Mouse (Mus musculus): Measurements from ENCODE around the gene Slc44a4. TPM values are rescaled to one million over a fixed set of nuclear protein-coding genes. Genes with fewer than 3 reads are reported as not detected.
"Not testable (repeated sequence)": the region's sequence is repeated elsewhere in the genome, so short reads cannot be mapped to it uniquely, and the experiment has no call there.

Slc44a4 gene
- total RNA-seq, 2 experiments from 2014 or later: 0.09 TPM; not detected in 1

DNA sequence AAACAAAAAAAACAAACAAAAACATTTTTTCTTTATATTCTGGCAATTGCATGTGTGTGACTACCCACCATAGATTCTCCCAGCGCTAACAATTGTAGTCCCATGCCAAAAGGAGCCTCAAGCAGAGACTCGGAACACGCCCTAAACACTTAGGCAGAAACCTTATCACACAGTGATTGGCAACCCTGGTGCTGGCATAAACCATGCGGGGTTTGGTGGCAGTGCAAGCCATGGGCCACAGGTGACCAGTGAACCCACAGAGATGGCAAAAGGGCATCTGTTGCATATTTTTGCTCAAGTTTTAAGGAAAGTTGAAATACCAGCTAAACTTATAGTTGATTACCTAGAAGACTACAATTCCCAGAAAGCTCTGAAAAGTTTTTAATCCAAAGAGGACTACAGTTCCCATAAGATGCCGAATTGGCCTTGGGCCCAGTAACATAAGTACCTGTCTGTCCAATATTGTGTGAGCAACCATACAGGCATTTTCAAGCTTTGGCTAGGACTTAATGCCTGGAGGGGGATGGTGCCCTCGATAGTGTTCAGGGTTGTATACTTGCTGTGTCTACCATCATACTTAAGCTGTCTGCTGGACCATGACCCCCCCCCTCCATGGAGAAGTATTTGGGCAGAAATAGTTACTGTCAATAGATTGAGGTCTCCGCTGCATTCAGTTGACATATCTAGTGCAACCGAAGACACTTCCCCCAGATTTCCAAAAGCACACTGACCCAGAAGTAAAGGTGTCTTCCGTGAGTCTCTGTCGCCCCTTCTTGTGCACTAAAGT is 16.7 kb upstream of the Slc44a4 start:
- DNase-seq: no peak
- intact Hi-C loops (cut with DNase I; ENCODE audit: low total_unique reads): no loop called here

DNA sequence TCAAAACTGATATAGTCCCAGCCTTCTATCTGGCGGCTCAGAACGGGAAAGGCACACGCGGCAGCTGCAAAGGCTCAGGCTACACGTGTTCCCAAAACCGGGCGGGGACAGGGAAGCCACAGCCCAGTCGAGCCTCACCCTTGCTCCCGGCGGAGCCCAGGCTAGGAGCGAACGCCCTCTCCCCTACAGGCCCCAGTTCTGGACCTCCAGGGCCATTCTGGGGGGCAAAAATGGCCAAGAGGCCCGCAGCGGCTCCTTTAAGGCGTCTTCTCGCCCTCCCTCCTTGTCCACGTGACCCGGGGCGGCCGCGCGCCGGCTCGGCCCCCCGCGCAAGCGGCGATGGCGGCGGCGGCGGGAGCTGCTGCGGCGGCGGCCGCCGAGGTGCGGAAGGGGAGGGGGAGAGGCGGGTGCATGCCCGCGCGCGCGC is 16.1 kb upstream of the Slc44a4 start, which contains the start of the genes C2 and Ehmt2:
Gene C2 (minus strand): TSS at position 106 of the 427 bp plus-strand sequence.
Gene Ehmt2 (plus strand): TSS at position 310 of the 427 bp plus-strand sequence.
- intact Hi-C loops (cut with DNase I; ENCODE audit: low total_unique reads): no loop called here
- peak; percentile 81 for DNase-seq

- no peak for DNase-seq
- intact Hi-C loops (cut with DNase I; ENCODE audit: low total_unique reads): no loop called here
These were observed 15.6 kb upstream of the Slc44a4 start for GRCm38 (mm10) chr17:34898706-34899052.

GRCm38 (mm10) chr17:34899053-34899889 is 15.0 kb upstream of the Slc44a4 start:
- intact Hi-C loops (cut with DNase I; ENCODE audit: low total_unique reads): no loop called here
- DNase-seq: peak; percentile 42

DNA sequence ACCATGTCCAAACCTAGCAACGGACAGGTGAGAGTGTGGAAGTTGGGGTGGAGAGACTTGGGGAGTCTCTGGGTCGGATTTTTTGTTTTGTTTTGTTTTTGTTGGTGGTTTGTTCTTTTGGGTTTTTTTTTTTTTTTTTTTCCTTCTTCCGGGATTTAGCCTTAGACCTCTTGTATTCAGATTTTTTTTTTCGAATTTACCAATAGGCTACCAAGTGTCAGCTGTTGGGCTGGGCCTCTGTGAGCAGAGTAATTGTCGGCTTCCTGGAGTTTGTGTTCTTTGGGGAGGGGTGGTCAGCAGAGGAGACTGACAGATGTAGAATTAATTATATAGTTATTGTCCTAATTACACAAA is 14.4 kb upstream of the Slc44a4 start:
- no peak for DNase-seq
- intact Hi-C loops (cut with DNase I; ENCODE audit: low total_unique reads): no loop called here

GRCm38 (mm10) chr17:34900826-34901225 is 13.4 kb upstream of the Slc44a4 start:
- intact Hi-C loops (cut with DNase I; ENCODE audit: low total_unique reads); DNase-seq: not testable (repeated sequence)

- DNase-seq; intact Hi-C loops (cut with DNase I; ENCODE audit: low total_unique reads): not testable (repeated sequence)
These were observed 12.3 kb upstream of the Slc44a4 start for GRCm38 (mm10) chr17:34901948-34902347.

DNA sequence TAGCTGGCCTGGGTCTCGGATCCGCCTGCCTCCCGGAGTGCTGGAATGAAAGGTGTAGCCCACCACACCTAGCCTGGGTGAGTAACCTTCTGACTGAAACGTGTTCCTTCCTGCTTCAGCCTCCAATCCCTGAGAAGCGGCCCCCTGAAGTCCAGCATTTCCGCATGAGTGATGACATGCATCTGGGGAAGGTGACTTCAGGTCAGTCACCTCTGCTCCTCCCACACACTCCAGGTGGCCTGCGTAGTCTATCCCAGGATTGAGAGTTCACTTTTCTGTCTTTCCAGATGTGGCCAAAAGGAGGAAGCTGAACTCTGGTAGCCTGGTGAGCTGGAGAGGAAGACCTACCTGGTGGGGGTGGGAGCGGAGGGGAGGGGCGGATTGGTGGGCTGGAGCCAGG is 11.4 kb upstream of the Slc44a4 start:
- DNase-seq: no peak
- intact Hi-C loops (cut with DNase I; ENCODE audit: low total_unique reads): no loop called here

DNA sequence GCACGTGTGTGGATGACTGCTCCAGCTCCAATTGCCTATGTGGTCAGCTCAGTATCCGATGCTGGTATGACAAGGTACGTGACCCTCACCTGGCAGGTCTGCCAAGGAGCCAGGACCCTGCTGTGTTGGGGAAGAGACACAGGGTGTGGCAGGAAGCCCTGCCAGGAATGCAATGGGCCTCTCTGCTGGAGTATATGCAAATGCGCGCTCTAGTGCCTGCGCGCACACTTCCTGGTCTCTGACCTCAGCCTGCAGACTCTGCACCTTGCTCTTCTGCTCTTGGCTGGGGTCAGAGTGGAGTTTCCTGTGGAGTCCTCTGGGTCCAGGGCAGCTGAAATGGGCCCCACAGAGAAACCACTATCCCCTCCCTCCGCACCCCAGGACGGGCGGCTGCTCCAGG is 3.3 kb upstream of the Slc44a4 start:
- DNase-seq: no peak
- intact Hi-C loops (cut with DNase I; ENCODE audit: low total_unique reads): loop anchor here (5.0 to 10.0 kb wide), 2 partner anchors 54 to 74 kb away; partner anchors contain the start of gene Lsm2

- intact Hi-C loops (cut with DNase I; ENCODE audit: low total_unique reads): loop anchor here (5.0 to 10.0 kb wide), 2 partner anchors 55 to 73 kb away; partner anchors contain the start of gene Lsm2
- DNase-seq: peak; percentile 70
These were observed 2.3 kb upstream of the Slc44a4 start for GRCm38 (mm10) chr17:34911945-34912351.

DNA sequence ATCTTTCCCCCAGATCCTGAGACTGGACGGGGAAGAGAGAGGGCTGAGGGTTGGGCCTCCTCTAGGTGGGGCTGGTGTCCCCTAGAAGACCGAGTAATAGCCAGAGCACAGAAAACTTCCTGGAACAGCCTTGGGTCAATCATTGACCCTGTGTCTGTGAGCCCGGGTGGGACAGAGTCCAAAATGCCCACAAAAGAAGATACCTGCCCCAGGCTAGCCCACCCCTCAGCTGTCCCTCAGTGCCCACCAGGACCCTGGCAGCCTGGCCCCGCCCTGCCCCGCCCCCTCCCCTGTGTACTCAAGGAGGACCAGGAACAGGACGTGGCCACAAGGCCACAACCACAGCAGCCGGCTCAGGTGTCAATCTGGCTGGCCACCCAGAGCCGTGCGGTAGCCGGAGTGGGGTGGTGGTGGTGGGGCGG is 1.2 kb downstream of the Slc44a4 start:
- no peak for DNase-seq
- intact Hi-C loops (cut with DNase I; ENCODE audit: low total_unique reads): loop anchor here (10.0 kb wide), 1 partner anchor 69 kb away; the partner anchor contains the start of gene Lsm2

GRCm38 (mm10) chr17:34916316-34916715 is 2.0 kb downstream of the Slc44a4 start:
- DNase-seq: no peak
- intact Hi-C loops (cut with DNase I; ENCODE audit: low total_unique reads): loop anchor here (10.0 kb wide), 1 partner anchor 68 kb away; the partner anchor contains the start of gene Lsm2

DNA sequence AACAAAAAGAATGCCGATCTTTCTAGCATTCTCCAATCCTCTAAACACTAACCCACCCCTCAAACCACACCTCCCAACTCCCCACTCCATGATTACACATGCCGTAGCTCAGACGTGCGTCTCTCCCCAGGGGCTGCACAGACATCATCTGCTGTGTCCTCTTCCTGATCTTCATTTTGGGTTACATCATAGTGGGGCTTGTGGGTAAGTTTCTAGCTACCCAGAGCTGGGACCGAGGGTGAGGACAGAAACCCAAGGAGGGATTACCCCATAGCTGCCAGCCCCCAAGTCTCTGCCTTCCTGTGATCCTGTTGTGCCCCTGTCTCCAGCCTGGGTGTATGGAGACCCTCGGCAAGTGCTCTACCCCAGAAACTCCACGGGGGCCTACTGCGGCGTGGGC is 2.9 kb downstream of the Slc44a4 start:
- intact Hi-C loops (cut with DNase I; ENCODE audit: low total_unique reads): loop anchor here (10.0 kb wide), 1 partner anchor 68 kb away; the partner anchor contains the start of gene Lsm2
- no peak for DNase-seq

DNA sequence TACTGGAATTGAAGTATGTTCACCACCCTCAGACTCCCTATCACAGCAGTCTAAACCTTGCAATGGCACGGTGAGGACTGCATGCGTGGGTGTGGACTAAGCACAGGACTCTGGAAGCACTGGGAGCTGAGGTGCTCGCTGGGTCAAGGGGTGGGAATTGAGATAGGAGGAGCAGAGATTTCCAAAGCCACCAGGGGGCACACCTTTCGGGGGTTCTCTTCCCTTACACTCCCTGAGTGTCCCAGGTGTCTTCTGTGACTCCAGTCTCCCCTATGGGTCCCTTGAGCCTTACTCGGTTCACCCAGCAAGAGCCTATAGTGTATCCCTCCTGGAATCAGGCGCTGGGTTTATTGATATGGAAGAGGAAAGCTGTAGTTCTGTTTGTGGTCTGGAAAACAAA is 8.7 kb downstream of the Slc44a4 start:
- intact Hi-C loops (cut with DNase I; ENCODE audit: low total_unique reads): no loop called here
- DNase-seq: no peak

DNA sequence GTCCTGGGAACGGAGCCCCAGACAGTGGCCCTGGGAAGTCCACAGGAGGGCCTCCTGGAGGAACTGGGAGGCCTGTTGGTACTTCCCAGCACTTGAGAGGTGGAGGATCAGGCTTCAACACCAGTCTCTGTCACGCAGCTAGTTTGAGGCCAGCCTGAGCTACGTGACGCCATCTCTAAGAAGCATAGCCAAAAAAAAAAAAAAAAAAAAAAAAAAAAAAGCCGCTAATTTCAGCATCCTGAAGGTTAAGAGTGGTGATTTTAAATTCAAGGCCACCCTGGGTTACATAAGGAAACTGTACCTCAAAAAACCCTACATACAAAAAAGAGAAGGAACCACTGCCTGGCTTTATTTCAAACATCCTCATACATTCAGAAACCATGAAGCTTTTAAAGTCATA is 10.0 kb downstream of the Slc44a4 start:
- intact Hi-C loops (cut with DNase I; ENCODE audit: low total_unique reads): no loop called here
- no peak for DNase-seq

DNA sequence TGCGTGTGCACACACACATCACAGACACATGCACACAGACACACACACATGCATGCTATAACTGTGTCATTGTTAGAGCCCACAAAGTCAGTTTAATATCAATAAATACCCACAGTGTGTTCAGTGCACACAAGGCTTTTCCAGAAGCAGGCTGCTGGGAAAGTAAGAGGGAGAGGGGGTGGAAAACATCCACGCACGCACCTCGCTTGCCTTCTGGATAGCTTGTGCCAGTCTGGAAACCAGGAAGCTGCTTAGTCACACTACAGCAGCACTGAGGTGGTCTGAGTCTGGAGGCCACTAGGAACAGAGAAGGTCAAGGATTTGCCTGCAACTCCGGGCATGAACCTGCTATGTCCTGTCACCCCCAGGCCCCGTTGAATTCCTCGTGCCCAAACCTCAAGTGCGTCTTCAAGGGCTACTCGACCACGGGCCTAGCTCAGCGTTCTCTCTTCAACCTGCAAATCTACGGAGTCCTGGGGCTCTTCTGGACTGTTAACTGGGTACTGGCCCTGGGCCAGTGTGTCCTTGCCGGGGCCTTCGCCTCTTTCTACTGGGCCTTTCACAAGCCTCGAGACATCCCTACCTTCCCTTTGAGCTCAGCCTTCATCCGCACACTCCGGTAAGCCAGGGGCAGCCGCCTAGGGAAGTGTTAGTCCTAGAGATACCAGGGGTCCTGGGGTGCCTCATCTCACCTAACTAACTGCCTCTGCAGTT is 13.2 kb downstream of the Slc44a4 start:
- DNase-seq: no peak
- intact Hi-C loops (cut with DNase I; ENCODE audit: low total_unique reads): no loop called here

GRCm38 (mm10) chr17:34928841-34929240 is 14.6 kb downstream of the Slc44a4 start:
- no peak for DNase-seq
- intact Hi-C loops (cut with DNase I; ENCODE audit: low total_unique reads): no loop called here

- DNase-seq: peak; percentile 99
- intact Hi-C loops (cut with DNase I; ENCODE audit: low total_unique reads): no loop called here
These were observed 16.9 kb downstream of the Slc44a4 start, which contains the start of gene Neu1 for GRCm38 (mm10) chr17:34931061-34931734. TSS of gene Neu1 (plus strand) at chr17:34931253.

DNA sequence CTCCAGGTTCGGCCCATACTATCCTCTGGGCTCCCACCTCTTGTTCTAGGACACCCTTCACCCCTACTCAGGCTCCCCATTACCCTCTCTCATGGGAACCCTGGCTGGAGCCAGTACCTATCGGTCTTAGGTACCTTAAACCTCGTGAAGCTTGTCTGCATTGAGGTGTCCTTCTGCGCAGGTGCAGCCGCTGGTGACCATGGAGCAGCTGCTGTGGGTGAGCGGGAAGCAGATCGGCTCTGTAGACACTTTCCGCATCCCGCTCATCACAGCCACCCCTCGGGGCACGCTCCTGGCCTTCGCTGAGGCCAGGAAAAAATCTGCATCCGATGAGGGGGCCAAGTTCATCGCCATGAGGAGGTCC is 17.5 kb downstream of the Slc44a4 start:
- no peak for DNase-seq
- intact Hi-C loops (cut with DNase I; ENCODE audit: low total_unique reads): no loop called here

Measured in gastrocnemius, postnatal 14 days (tissue).